Mouse (Mus musculus): Measurements from ENCODE around the gene Ctsf. TPM values are rescaled to one million over a fixed set of nuclear protein-coding genes. Genes with fewer than 3 reads are reported as not detected.
"Not testable (repeated sequence)": the region's sequence is repeated elsewhere in the genome, so short reads cannot be mapped to it uniquely, and the experiment has no call there.

Ctsf gene
- polyA plus RNA-seq (2015; fragmentation: Nextera tagmentation; extraction: Ambion mirVana) = 59.2 and 73.6 TPM in 2 replicates

DNA sequence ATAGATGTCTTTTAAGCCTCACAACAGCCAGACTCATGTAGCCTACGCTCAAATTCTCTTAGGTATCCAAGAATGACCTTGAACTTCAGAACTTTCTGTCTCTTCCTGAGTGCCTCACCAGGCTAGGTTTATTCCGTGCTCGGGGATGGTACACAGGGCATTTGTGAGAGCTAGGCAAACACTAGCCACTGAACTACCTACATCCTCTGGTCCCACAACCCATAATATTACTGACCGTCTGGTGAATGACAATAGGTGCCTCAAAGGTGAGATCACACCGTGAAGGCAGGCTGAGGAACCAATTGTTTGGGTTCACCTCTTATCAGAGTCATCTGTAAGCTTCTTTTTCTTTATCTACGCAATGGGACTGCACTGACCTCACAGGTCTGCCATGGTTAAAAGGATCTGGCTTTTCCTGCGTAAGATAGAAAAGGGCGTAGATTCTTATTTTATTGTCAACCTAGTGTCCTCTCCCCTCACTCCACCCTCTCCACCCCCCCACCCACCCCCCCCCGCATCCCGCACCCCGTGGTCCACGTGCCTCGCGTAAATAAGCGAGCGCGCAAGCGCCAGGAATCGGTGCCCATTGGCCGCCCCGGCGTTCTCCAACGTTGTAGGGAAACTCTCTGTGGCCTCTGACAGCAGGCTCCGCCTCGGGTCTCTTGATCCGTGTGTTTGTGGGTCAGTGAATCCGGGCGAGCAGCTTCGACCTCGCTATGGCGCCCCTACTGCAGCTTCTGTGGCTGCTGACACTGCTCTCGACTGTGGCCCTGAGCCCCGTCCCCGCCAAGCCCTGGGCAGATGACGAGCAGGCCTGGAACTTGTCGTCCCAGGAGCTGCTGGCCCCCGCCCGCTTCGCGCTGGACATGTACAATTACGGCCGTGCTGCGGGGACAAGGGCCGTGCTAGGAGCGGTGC lies at the start of gene Ctsf:
Gene Ctsf (plus strand): TSS at position 579 of the 918 bp plus-strand sequence.
- Histone ChIP-seq H3K27ac (ENCODE audit: low read length) (no peak within 1 kb of the TSS), H3K36me3 (ENCODE audit: control insufficient read depth, insufficient read depth) (no peaks in the 10 kb centered on the region), H3K9ac (replicated peaks; ENCODE audit: low read depth, low read length) (peak within 1 kb of the TSS; percentile 78), H3K9me3 (ENCODE audit: control insufficient read depth, low read length) (no peaks in the 10 kb centered on the region), H3K27me3 (replicated peaks; ENCODE audit: control insufficient read depth, insufficient read depth, low read length) (no peaks in the 10 kb centered on the region), H3K4me3 (replicated peaks; ENCODE audit: low read length) (peak within 1 kb of the TSS; percentile 74), H3K4me2 (ENCODE audit: low read length) (peak within 1 kb of the TSS; percentile 100), H3K4me1 (replicated peaks; ENCODE audit: control insufficient read depth, insufficient read depth, low read length) (peaks cover 8% of the 10 kb centered on the region)
- WGBS = 4% methylated on average over 44 of the region's 45 CpGs
- peak; percentile 88 for ATAC-seq

DNA sequence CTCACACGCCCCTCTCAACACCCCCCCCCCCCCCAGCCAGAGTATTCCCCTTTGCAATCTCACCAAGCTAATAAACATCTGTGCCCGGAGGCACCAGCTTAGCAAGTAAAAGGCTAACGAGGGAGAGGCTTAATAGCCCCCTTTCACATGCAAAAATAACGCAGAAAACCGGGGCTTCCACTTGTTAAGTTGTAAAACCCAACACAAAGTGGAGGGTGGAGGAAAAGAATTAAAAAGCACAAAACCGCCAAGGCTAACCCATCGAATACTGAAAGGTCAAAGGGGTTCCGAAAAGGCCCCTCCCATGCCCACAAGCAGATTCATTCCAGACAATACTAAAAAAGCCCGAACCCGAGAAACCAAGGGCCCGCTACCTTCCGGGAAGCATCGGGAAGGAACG lies 44.6 kb upstream of the Ctsf start:
- Histone ChIP-seq H3K4me1 (replicated peaks; ENCODE audit: control insufficient read depth, insufficient read depth, low read length) (peaks cover 26% of the 10 kb centered on the region), H3K27ac (ENCODE audit: low read length) (peak overlapping the region; percentile 88; the same call in 1 of the 2 replicates), H3K4me2 (ENCODE audit: low read length) (peak overlapping the region; percentile 97), H3K27me3 (replicated peaks; ENCODE audit: control insufficient read depth, insufficient read depth, low read length) (no peaks in the 10 kb centered on the region), H3K9ac (replicated peaks; ENCODE audit: low read depth, low read length) (peak overlapping the region; percentile 59), H3K4me3 (replicated peaks; ENCODE audit: low read length) (peak overlapping the region; percentile 66), H3K9me3 (ENCODE audit: control insufficient read depth, low read length) (no peaks in the 10 kb centered on the region), H3K36me3 (ENCODE audit: control insufficient read depth, insufficient read depth) (no peaks in the 10 kb centered on the region)
- 0% methylated on average over 14 of the region's 14 CpGs for WGBS
- no peak for ATAC-seq

DNA sequence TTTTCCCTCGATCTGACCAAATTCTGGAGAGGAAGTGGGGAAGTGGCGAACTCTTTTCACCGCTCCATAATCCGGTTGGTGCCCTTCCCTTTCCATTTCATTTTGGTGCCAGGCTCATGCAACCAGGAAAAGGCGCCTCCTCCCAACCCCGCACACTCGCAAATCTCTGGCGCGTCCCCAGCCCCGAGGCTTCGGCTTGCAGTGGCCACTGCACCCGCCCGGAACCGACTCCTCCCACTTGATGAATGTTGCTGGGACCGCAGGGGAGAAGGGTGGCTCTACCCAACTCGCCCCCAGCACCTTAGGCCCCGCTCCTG lies 44.2 kb upstream of the Ctsf start:
- H3K4me2 ChIP-seq (ENCODE audit: low read length) = peak overlapping the region; percentile 97
- WGBS = under 1% methylated on average over 17 of the region's 17 CpGs

DNA sequence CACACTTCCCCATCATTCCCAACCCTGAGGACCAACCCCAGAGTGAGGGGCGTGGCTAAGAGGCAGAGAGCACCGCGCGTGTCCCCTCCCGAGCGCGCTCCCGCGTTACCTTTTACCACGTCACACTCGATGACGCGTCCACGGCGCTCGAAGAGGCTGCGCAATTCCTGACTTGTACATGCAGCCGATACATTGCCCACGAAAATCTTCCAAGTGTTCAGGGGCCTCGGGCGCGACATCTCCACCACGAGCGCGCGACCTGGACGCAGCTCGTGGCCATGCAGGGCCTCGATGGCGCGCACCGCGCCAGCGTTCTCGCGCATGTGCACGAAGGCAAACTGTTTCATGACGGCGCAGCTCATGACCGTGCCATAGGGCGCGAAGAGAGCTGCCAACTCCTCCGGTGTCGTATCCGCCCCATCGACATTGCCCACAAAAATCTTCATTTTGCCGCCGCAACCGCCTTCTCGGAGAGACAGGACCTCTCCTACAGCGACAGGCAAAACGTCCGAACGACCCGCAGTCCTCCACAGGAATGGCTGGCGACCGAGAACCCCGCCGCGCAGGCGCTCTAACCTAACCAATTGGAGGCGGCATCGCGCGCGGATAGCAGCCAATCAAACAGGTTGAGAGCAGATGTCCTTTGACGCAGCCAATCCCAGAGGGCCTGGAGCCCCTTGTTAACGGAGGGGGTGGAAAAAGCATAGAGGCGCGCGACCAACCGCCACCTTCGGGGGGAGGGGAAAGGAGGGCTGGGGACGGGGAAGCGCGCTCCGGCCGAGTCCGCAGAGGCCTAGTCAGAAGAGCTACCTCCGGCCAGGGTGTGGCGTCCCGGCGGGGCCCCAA lies 43.6 kb upstream of the Ctsf start, which contains the start of the genes Gm21992 and Rbm14:
Gene Gm21992 (minus strand): TSS at position 550 of the 846 bp plus-strand sequence.
Gene Rbm14 (minus strand): TSS at position 572 of the 846 bp plus-strand sequence.
- H3K4me2 ChIP-seq (ENCODE audit: low read length) = peak within 1 kb of the TSS; percentile 97
- no peaks in the 10 kb centered on the region for H3K36me3 ChIP-seq (ENCODE audit: control insufficient read depth, insufficient read depth)
- H3K9me3 ChIP-seq (ENCODE audit: control insufficient read depth, low read length) = no peaks in the 10 kb centered on the region
- H3K4me1 ChIP-seq (replicated peaks; ENCODE audit: control insufficient read depth, insufficient read depth, low read length) = peaks cover 26% of the 10 kb centered on the region
- ATAC-seq = peak; percentile 98
- under 1% methylated on average over 83 of the region's 83 CpGs for WGBS
- peak within 1 kb of the TSS; percentile 71 for H3K9ac ChIP-seq (replicated peaks; ENCODE audit: low read depth, low read length)
- H3K27ac ChIP-seq (ENCODE audit: low read length) = peak within 1 kb of the TSS; percentile 88
- H3K4me3 ChIP-seq (replicated peaks; ENCODE audit: low read length) = peak within 1 kb of the TSS; percentile 66
- no peaks in the 10 kb centered on the region for H3K27me3 ChIP-seq (replicated peaks; ENCODE audit: control insufficient read depth, insufficient read depth, low read length)

More for the DNA sequence above, 44.2 kb upstream of the Ctsf start:
- Histone ChIP-seq H3K4me1 (replicated peaks; ENCODE audit: control insufficient read depth, insufficient read depth, low read length) (peaks cover 26% of the 10 kb centered on the region), H3K36me3 (ENCODE audit: control insufficient read depth, insufficient read depth) (no peaks in the 10 kb centered on the region), H3K9me3 (ENCODE audit: control insufficient read depth, low read length) (no peaks in the 10 kb centered on the region), H3K27ac (ENCODE audit: low read length) (peak overlapping the region; percentile 88), H3K4me3 (replicated peaks; ENCODE audit: low read length) (peak overlapping the region; percentile 66), H3K27me3 (replicated peaks; ENCODE audit: control insufficient read depth, insufficient read depth, low read length) (no peaks in the 10 kb centered on the region), H3K9ac (replicated peaks; ENCODE audit: low read depth, low read length) (peak overlapping the region; percentile 59)
- ATAC-seq = no peak

DNA sequence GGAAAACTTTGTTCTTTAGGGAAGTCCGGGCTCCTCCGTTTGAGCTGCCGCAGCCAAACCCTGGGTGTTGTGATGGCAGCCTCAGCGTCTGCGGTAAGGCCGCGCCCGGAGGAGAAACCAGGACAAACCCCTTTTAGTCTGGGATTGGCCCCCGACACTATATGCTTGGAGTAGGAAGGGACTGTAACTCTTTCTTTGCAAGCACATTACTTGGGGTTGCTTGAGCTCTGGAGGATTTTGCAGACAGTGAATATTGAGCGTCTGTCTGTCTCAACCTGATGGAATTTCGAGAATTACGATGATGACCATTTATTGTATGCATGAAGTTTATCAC lies 43.1 kb upstream of the Ctsf start:
- Histone ChIP-seq H3K36me3 (ENCODE audit: control insufficient read depth, insufficient read depth) (no peaks in the 10 kb centered on the region), H3K4me3 (replicated peaks; ENCODE audit: low read length) (peak overlapping the region; percentile 66), H3K9ac (replicated peaks; ENCODE audit: low read depth, low read length) (peak overlapping the region; percentile 71), H3K27ac (ENCODE audit: low read length) (peak overlapping the region; percentile 75), H3K4me2 (ENCODE audit: low read length) (peak overlapping the region; percentile 53), H3K4me1 (replicated peaks; ENCODE audit: control insufficient read depth, insufficient read depth, low read length) (peaks cover 26% of the 10 kb centered on the region), H3K27me3 (replicated peaks; ENCODE audit: control insufficient read depth, insufficient read depth, low read length) (no peaks in the 10 kb centered on the region), H3K9me3 (ENCODE audit: control insufficient read depth, low read length) (no peaks in the 10 kb centered on the region)
- ATAC-seq = no peak; the same call in 1 of the 2 replicates
- WGBS = 6% methylated on average over 12 of the region's 12 CpGs

DNA sequence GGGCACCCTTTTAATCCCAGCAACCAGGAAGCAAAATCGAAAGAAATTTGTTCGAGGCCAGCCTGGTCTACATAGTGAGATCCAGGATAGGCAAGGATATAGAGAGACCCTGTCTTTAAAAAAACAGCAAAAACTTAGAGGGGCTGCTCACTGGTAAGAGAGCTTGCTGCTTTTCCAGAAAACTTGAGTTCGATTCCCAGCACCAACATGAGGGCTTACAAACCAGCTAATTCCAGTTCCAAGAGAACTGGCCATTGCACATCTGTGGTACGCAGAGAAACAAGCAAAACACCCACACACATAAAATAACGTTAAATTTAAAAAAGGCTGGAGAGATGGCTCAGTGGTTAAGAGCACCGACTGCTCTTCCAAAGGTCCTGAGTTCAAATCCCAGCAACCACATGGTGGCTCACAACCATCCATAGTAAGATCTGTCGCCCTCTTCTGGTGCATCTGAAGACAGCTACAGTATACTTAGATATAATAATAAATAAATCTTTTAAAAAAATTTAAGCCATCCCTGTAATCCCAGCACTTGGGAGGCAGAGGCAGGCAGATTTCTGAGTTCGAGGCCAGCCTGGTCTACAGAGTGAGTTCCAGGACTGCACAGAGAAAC lies 42.5 kb upstream of the Ctsf start:
- Histone ChIP-seq H3K4me2 (ENCODE audit: low read length) (peak overlapping the region; percentile 53), H3K4me3 (replicated peaks; ENCODE audit: low read length) (peak overlapping the region; percentile 66), H3K4me1 (replicated peaks; ENCODE audit: control insufficient read depth, insufficient read depth, low read length) (peaks cover 26% of the 10 kb centered on the region)
- not testable (repeated sequence) for H3K9me3 ChIP-seq (ENCODE audit: control insufficient read depth, low read length); ATAC-seq; H3K36me3 ChIP-seq (ENCODE audit: control insufficient read depth, insufficient read depth); H3K27me3 ChIP-seq (replicated peaks; ENCODE audit: control insufficient read depth, insufficient read depth, low read length); H3K27ac ChIP-seq (ENCODE audit: low read length); H3K9ac ChIP-seq (replicated peaks; ENCODE audit: low read depth, low read length)
- 78% methylated on average over 8 of the region's 8 CpGs for WGBS

DNA sequence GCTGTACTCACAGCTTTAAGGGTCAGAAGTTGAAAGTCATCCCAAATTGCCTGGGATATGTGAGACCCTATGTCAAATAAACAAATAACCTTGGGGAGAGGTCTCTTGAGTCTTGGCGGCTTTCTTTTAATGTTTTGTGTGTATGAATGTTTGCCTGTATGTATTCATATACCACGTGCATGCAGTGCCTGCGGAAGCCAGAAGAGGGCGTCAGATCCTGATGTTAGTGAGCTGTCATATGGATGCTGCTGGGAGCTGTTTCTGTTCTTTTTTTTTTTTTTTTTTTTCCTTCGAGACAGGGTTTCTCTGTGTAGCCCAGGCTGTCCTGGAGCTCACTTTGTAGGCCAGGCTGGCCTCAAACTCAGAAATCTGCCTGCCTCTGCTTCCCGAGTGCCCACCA lies 41.9 kb upstream of the Ctsf start:
- no peak overlapping the region for H3K9ac ChIP-seq (replicated peaks; ENCODE audit: low read depth, low read length)
- no peaks in the 10 kb centered on the region for H3K36me3 ChIP-seq (ENCODE audit: control insufficient read depth, insufficient read depth)
- WGBS = 84% methylated on average over 6 of the region's 6 CpGs
- no peak overlapping the region for H3K27ac ChIP-seq (ENCODE audit: low read length)
- peaks cover 21% of the 10 kb centered on the region for H3K4me1 ChIP-seq (replicated peaks; ENCODE audit: control insufficient read depth, insufficient read depth, low read length)
- ATAC-seq = no peak
- no peaks in the 10 kb centered on the region for H3K27me3 ChIP-seq (replicated peaks; ENCODE audit: control insufficient read depth, insufficient read depth, low read length)
- H3K9me3 ChIP-seq (ENCODE audit: control insufficient read depth, low read length) = no peaks in the 10 kb centered on the region
- no peak overlapping the region for H3K4me3 ChIP-seq (replicated peaks; ENCODE audit: low read length)
- no peak overlapping the region for H3K4me2 ChIP-seq (ENCODE audit: low read length)

DNA sequence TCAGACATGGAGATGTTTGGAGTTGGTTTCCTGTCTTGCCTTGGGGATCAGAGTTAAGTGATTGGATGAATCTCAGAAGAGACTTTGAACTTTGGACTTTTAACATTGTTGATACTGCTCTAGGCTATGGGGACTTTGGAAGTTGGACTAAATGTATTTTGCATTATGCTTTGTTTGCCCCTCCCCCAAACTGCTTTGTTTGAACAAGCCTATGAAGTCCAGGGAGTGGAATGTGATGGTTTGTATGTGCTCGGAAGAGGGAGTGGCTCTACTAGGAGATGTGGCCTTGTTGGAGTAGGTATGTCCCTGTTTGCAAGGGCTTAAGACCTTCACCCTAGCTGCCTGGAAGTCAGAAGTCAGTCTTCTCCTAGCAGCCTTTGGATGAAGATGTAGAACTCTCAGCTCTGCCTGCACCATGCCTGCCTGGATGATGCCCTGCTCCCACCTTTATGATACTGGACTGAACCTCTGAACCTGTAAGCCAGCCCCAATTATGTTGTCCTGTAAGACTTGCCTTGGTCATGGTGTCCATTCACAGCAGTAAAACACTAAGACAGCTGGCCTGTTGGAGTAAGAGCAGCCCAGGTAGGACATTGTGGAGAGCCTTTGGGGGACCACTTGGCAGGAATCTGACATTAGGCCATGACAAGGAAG lies 37.6 kb upstream of the Ctsf start:
- H3K27ac ChIP-seq (ENCODE audit: low read length) = no peak overlapping the region
- 72% methylated on average over 1 of the region's 1 CpGs for WGBS
- no peaks in the 10 kb centered on the region for H3K27me3 ChIP-seq (replicated peaks; ENCODE audit: control insufficient read depth, insufficient read depth, low read length)
- ATAC-seq = no peak
- no peak overlapping the region for H3K4me3 ChIP-seq (replicated peaks; ENCODE audit: low read length)
- no peak overlapping the region for H3K9ac ChIP-seq (replicated peaks; ENCODE audit: low read depth, low read length)
- no peaks in the 10 kb centered on the region for H3K9me3 ChIP-seq (ENCODE audit: control insufficient read depth, low read length)
- no peaks in the 10 kb centered on the region for H3K4me1 ChIP-seq (replicated peaks; ENCODE audit: control insufficient read depth, insufficient read depth, low read length)
- no peaks in the 10 kb centered on the region for H3K36me3 ChIP-seq (ENCODE audit: control insufficient read depth, insufficient read depth)
- no peak overlapping the region for H3K4me2 ChIP-seq (ENCODE audit: low read length)

Data from forebrain, embryonic 16.5 days (tissue).